19 mouse cellular contexts compared by ENCODE assay signal in genomic region chr16:76337351-76337750, GRCm38 (mm10).
"Had no signal": no experiment of that assay in that cellular context is flagged by ENCODE, and none has a peak within 500 bp of the region (broad histone marks: within the 10 kb centered on the region; RNA-seq: fewer than 3 reads in every experiment).

No protein-coding gene starts in this region.

- H3K9me3 ChIP-seq: midbrain, embryonic 12.5 days; neural tube, embryonic 13.5 days; neural tube, embryonic 15.5 days; stomach, embryonic 15.5 days had no signal

- DNase-seq: lung, embryonic 14.5 days; lung, postnatal 10 days; lung, postnatal 4 days; midbrain, embryonic 14.5 days; retina, postnatal 1 day; right cerebral cortex, adult 18-20 months; right cerebral cortex, postnatal 25 days; right cerebral cortex, postnatal 4 days; thymus, adult 2 months; thymus, postnatal 25 days; thymus, postnatal 4 days had no signal

- H3K4me1 ChIP-seq: midbrain, embryonic 12.5 days; neural tube, embryonic 13.5 days; neural tube, embryonic 15.5 days; stomach, embryonic 15.5 days had no signal

- ATAC-seq: midbrain, embryonic 16.5 days had no signal

- H3K27me3 ChIP-seq: midbrain, embryonic 12.5 days; neural tube, embryonic 13.5 days; neural tube, embryonic 15.5 days; stomach, embryonic 15.5 days had no signal

- H3K27ac ChIP-seq: midbrain, embryonic 10.5 days; midbrain, embryonic 12.5 days; neural tube, embryonic 13.5 days; neural tube, embryonic 15.5 days; stomach, embryonic 15.5 days; stomach, postnatal 0 days had no signal

- H3K4me3 ChIP-seq: midbrain, embryonic 10.5 days; midbrain, embryonic 12.5 days; myocyte; neural tube, embryonic 13.5 days; neural tube, embryonic 15.5 days; stomach, embryonic 15.5 days had no signal

- H3K4me2 ChIP-seq: lung, embryonic 14.5 days; midbrain, embryonic 12.5 days; neural tube, embryonic 13.5 days; neural tube, embryonic 15.5 days; stomach, embryonic 15.5 days had no signal

- H3K9ac ChIP-seq: lung, embryonic 14.5 days; midbrain, embryonic 12.5 days; neural tube, embryonic 13.5 days; neural tube, embryonic 15.5 days; stomach, embryonic 15.5 days had no signal

- H3K36me3 ChIP-seq: stomach, embryonic 15.5 days had no signal
